Mouse (Mus musculus) layer of hippocampus, adult 9-10 months (tissue): ENCODE measurements around the gene Gm6803.
"Not testable (repeated sequence)": the region's sequence is repeated elsewhere in the genome, so short reads cannot be mapped to it uniquely, and the experiment has no call there.

Source experiments
- DNase-seq: peaks from one replicate; pipeline ENCODE4 v3.0.0; 2022; ENCODE audit warnings: low spot score

Gene Gm6803

GRCm38 (mm10) chr12:88018671-88019070 lies at the start of gene Gm6803:
Gene Gm6803, minus strand, starts transcription at chr12:88018771.
- DNase-seq: not testable (repeated sequence)

- not testable (repeated sequence) for DNase-seq
Measured at GRCm38 (mm10) chr12:88045226-88045625, 26.7 kb upstream of the Gm6803 start.

GRCm38 (mm10) chr12:88039703-88040102 lies 21.1 kb upstream of the Gm6803 start:
- not testable (repeated sequence) for DNase-seq

DNA sequence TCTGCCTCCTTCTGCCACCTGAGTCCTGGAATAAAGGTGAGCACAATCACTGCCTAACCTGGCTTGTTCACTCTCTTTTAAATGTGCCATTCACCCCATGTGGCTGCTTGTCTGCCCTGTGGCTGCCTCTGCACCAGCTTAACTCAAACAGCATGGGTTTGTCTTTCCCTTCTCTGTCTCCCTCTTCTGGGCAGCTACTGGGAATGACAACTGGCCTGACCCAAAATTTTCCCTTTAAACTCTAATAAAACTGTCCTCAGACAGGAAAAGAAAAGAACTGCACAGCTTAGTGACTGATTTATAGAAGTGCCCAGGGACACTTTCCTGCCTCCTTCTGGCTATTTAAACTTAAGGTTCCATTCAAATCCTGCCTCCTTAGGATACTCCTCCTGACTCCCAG lies 20.5 kb upstream of the Gm6803 start:
- DNase-seq: not testable (repeated sequence)

DNA sequence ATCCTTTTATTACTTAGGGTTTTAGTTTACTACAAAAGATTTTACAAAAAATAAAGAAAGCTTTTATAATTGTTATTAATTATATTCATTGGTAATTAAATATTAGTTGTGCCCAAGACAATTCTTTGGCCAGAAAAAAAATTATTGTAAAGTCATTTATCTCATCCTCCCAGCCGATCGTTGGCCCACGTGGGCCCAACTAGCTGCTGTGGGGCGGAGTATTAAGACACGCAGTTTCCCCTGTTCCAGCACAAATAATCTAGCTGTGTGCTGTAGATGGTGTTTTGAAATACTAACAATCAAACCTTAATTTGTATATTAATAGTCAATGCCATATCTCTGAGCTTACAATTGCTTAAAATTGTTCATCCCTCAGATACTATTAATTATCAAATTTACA lies 13.7 kb upstream of the Gm6803 start:
- DNase-seq: not testable (repeated sequence)

GRCm38 (mm10) chr12:88026704-88027103 lies 8.1 kb upstream of the Gm6803 start, which contains the start of gene Gm2056:
Gene Gm2056, plus strand, starts transcription at chr12:88027004.
- not testable (repeated sequence) for DNase-seq

DNA sequence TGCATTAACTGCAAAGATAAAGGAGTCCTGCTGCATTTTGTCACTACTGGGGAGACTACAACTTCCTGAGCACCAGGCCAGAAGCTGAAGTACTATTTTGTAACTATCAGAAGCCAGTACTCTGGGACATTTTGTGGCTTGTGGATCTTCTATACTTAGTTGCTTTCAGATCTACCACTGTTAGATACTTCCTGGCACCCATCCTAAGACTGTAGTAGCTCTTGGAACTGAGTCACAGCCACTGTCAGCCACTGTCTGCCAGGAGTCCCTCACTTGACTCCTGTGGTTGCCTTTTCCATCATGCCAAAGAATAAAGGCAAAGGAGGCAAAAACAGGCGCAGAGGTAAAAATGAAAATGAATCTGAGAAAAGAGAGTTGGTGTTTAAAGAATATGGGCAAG lies 7.0 kb downstream of the Gm6803 start, which contains the start of gene Gm2075:
TSS of gene Gm2075 (plus strand) at position 301 of the 400 bp plus-strand sequence.
- DNase-seq: not testable (repeated sequence)

GRCm38 (mm10) chr12:88004118-88004517 lies 14.5 kb downstream of the Gm6803 start:
- DNase-seq: not testable (repeated sequence)

DNA sequence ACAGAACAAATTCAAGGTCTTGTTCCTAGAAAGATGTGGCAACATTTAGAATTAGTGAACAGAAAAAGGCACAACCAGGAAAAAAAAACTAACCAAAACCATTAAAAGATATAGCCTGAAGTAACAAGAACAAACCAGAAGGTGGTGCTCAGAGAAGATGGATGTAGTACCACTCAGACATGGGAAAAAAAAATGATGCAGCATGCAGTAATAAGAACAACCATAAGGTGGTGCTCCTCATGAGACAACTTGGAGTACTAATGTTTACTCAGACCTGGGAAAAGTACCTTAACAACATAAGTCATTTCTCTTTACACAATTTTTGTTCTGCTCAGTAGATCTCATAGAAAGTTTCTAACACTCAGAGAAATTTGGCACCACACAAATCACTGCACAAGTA lies 34.6 kb downstream of the Gm6803 start:
- not testable (repeated sequence) for DNase-seq
